Mouse (Mus musculus): ENCODE results near the gene Nprl2.

- TF ChIP-seq EP300 (IDR thresholded peaks at IDR 0.05; ENCODE audit: low read depth) (no peak), CTCF (IDR thresholded peaks at IDR 0.05; ENCODE audit: low read depth) (no peak)
Observed at GRCm38 (mm10) chr9:107583174-107583573, 41.1 kb downstream of the Nprl2 start.
